Mouse (Mus musculus) spleen, postnatal 36 days (tissue): ENCODE measurements around the gene Spata21.

Experiments
- DNase-seq, 2 experiments: peaks; one replicate each; pipeline ENCODE4 v3.0.0; 2022; ENCODE audit warnings: low spot score in 2 of 2, mixed read lengths in 1 of 2

Spata21 gene

DNA sequence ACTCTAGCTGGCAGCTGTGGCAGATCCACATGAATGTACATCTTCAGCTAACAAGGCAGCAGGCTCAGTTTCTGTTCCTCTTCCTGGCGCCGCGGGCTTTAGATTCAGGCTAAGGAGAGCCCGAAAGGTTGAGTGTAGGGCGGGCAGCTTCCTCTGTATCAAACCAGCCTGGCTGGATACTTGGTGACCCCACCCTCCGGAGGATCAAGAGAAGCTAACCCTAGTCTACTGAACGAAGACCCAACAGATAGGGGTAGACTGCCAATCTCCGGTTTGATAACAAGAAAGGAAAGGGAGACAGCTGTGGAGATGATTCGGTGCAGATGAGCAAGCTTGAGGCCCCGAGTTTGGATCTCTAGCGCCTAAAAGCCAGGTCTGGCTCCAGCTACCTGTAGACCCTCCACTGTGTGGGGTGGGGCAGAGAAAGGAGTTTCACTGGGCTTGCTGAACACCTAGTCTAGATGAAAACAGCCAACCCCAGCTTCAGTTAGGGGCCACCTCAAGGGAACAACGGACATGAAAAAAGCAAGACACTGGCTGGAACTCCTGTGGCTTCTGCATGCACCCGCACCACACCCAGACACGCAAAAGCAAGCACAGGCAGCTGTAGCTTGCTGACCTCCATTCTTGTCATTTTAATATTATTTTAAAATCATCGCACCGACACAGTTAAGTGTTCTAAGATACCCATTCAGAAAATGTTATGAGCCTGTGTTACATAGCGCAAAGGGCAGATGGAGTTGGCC lies 11.2 kb upstream of the Spata21 start:
- peak; percentile 83 to 86 for DNase-seq

GRCm38 (mm10) chr4:141077681-141078509 lies 10.2 kb upstream of the Spata21 start, which contains the start of gene Necap2:
Gene Necap2, minus strand, starts transcription at chr4:141078357.
- DNase-seq: peak; percentile 93 to 95

DNA sequence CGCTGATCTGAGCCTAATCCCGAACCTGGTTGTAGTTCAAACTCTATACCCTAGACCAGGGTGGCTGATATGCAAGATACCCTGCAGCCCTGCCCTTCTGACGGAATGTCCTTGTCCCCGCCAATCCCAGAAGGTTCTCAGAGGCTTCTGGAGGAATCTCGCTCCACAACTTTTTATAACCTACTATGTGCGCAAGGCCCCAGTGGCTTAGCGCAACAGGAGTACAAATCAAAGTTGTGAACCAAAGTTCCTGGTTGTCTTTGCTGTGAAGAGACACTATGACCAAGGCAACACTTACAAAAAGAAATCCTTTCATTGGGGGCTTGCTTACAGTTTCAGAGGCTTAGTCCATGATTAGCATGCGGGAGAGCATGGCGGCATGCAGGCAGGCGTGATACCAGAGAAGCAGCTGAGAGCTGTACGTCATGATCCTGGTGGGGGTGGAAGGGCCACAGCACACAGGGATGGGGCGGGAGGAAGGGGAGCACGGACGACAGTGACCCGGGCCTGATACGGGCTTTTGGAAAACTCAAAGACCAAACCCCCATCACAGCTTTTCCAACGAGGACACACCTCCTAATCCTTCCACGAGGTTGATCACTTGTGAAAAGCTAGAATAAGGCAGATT lies 9.5 kb upstream of the Spata21 start:
- no peak for DNase-seq

DNA sequence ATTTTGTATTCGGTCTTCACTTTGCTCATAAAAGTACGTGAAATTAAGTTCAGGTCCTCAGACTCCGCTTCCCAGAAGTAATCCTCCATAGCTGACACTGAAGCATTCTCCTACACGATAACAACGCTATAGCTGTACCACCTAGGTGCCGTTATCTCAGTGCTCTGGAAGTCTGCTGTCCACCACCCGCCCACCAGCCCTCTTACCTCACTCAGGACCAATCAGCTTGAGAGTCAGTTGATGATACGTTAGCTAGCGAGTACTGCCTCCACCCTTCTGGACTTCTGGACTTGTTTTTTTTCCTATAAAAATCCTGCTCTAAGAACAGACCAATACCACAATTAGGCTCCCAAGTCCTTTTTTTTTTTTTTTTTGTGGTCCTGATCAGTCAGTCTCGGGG lies 1.3 kb upstream of the Spata21 start:
- DNase-seq: no peak

DNA sequence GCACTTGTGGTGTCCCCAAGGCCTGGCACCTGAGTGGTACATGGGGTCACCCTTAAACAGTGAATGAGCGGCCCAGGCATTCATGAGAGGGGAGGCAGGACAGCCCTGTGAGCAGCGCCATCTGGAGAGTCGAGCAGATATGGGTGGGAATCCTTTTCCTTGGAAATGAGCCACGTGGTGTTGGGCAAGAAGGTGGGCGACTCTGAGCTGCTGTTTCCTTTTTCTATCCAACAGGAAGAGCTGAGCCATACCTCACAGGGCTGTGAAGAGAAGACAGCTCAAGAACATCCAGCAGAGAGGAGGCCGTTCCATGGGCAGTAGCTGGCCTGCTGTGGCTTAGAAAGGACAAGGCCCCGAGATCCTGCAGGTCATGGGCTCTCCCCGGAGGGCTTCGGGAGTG lies 581 bp downstream of the Spata21 start:
- DNase-seq: no peak

- no peak for DNase-seq
Measured at GRCm38 (mm10) chr4:141095016-141095415, 6.9 kb downstream of the Spata21 start.

DNA sequence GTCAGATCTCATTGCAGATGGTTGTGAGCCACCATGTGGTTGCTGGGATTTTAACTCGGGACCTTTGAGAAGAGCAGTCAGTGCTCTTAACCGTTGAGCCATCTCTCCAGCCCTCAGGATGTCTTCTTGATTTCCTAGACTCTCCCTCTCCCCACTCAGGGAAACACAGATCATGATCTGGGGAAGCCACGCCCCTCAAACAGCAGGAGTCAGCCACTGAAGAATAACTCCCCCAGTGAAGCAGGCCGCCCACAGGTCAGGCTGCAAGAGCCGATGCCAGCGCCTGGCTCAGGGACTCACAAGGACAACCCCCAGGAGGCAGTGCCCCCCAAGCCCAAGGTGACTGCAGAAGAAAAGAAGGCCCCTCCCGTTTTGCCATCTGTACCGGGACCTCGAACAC lies 8.6 kb downstream of the Spata21 start:
- no peak for DNase-seq

- DNase-seq: no peak
Measured at GRCm38 (mm10) chr4:141098935-141099334, 10.8 kb downstream of the Spata21 start.

DNA sequence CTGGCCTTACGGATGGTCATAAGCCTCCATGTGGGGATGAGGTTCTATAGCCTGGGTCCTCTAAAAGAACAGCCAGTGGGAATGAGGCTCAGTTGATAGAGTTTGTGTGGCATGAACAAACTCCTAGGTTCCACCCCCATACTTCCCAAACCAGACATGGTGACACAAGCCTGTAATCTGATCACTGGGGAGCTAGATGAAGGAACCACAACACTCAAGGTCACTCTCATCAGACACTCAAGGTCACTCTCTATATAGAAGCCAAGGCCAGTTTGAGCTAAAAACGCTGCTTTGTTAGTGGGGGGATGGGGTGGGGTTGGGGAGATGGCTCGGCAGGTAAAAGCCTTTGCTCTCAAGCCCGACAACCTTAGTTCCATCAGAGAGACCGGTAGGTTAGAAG lies 11.8 kb downstream of the Spata21 start:
- DNase-seq: no peak

DNA sequence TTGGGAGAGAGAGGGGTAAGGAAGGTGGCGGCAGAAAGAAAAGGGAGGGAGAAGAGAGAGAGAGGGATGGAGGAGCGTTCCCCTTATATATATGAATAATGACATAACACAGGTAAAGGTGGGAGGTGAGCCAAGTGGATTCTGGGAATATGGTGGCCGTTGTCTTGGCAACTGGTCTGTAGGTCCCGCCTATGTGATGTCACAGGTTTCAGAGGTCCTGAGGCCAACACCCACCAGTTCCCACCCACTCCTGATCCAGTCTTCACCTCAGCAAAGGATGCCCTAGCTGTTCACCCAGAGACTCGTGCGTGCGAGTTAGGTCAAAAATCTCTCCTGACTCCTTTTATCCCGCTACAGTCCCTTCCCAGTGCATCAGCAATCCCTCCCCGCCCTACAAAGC lies 13.2 kb downstream of the Spata21 start:
- no peak for DNase-seq

- no peak for DNase-seq
Measured at GRCm38 (mm10) chr4:141101855-141102254, 13.7 kb downstream of the Spata21 start.

DNA sequence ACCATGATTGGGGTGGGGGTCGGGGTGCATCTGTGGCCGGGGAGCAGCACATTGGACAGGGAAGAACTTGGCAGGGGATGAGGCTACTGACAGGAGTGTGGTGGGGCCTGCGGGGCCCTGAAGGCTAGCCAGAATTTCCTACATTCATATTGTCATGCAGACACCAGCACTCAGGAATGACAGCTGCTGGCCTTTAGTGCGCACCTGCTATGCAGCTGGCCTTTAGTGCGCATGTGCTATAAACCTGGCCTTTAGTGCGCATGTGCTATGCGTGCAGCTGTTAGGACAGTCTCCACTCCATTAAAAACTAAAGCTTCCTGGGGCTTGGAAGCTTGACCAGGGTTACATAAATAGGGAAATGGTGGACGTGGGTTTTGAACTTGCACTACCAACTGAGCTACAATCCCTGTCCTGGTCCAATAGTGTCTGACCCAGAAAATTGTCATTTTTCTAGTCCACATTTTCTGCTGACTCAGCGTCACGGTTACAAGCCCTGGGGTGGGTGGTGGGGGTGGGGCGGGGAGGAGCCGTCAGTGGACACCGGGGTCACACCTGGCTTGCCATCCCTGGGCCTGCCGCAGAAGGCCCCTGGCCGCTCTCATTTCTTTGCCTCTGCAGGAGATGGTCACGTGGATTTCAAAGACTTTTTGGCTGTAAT lies 18.5 kb downstream of the Spata21 start:
- no peak for DNase-seq

DNA sequence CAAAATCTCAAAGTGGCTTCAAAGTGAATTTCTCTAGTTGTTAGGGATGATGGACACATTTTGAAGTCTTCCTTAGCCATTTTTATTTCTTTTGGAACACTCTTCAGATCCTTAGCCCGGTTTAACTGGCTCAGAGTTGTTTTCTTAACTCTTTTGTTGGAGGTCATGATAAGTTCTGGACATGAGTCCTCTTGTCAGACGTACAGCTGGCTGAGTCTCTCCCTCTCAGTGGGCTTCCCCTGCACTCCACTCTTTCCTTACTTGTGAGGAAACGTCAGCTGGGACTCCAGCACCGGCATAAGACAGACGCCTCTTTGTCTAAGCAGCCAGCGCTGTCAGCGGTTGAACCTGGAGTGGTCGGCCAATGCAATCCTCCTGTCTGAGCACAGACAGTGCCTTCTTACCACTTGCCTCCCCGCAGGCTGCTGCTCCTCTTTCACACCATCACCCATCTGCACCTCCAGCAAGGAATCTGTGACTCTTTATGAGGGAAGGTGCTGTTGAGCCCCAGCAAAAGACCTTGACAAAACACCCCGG lies 20.1 kb downstream of the Spata21 start:
- DNase-seq: no peak

DNA sequence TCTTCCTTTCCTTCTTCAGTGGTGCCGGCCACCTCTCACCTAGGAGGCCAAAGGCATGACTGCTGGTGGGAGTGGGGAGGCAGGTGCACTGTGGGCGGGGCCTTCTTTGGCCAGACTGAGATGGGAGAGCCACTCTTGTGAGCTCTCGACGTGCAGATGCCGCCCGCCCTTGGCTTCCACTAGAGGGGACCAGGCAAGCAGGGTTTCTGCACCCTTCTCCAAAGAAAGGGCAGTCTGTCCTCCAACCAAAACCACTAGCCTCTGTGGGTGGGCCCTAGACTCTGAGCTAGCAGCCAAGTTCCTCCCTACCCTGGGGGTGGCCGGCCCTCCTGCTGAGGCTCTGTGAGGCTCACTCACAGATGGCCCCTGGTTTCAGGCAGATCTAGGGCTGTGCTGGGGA lies 25.7 kb downstream of the Spata21 start:
- DNase-seq: no peak

GRCm38 (mm10) chr4:141114521-141114981 lies 26.4 kb downstream of the Spata21 start:
- DNase-seq: no peak

DNA sequence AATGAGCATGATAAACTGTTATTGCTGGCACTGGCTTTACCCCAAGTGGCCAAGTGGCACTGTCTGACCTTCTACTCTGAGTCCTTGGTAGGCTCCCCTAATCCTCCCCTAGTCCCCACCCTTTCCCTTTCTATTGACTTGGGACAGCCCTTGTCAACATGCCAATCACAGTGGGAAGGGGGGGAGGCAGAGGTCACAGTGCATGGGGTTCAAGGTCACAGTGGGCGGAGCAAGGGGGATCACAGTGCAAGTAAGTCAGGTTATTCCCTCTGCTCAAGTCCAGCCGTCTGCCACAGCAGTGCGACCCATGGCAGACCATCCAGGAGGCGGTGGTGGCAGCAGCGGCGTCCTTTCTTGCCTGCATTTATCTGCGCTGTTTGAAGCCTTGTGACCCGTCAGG lies 27.3 kb downstream of the Spata21 start:
- DNase-seq: no peak

- DNase-seq: no peak
Measured at GRCm38 (mm10) chr4:141118691-141119090, 30.6 kb downstream of the Spata21 start.

DNA sequence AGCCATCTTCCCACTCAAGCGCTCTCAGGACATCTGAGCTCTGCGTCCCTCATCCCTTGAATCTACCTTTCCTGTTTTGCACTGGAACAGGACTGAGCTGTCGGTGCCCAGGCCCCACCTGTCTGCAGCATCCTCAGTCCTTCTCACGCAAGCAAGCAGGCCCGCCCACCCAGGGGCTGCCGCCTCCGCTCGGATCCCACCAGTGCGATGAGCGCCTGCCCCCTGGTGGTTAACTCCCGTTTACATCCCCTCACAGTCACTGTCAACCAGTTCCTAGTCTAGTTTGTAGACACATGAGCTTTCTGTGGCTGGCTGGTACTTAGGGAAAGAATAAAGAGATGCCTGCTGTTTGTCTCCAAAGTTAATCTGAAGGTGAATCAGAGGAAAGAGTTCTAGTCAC lies 32.6 kb downstream of the Spata21 start:
- DNase-seq: peak in 1 of 2 experiments; percentile 23

GRCm38 (mm10) chr4:141122663-141123062 lies 34.5 kb downstream of the Spata21 start:
- no peak for DNase-seq

GRCm38 (mm10) chr4:141123065-141123464 lies 34.9 kb downstream of the Spata21 start:
- DNase-seq: no peak

DNA sequence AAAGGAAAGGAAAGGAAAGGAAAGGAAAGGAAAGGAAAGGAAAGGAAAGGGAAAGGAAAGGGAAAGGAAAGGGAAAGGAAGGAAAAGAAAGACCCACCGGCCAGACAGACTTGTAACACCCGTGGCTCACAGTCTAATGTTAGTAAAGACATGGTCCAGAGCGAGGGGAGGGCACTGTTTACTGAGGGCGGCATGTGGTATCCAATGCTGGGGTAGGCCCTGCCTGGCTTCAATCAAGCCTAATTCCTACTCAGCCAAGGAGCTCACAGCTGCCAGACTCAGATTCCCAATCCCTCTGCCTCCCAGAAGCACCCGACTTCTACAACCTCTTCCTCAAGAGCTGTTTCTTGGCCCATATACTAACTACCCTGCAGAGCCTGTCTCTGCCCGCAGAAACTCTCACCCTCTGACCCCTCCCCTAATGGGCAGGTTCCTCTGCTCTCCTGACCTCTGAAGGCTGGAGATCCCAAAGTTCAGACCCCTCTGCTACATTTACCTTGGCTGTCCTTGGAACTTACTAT lies 41.1 kb downstream of the Spata21 start:
- no peak for DNase-seq
